Mouse (Mus musculus): ENCODE measurements around the gene Plxdc1.

DNA sequence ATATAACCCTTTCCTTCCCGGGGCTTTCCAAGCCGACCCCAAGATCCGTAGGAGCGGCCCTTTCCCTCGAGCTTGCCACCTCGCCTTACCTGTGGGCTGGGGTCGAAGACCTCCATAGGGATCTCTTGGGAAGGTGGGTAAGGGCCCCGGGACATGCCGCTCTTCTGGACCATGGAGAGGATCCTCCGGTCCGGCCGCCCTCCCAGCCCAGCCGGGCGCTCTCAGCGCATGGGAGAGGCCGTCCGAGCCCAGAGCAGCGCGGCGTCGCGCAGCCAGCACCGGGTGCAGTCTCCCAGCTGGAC, 36.0 kb upstream of the Plxdc1 start:
- TF ChIP-seq EP300 (optimal IDR thresholded peaks at IDR 0.05) (no peak), CTCF (IDR thresholded peaks at IDR 0.05; ENCODE audit: low read depth) (no peak)

Measured in stomach, postnatal 0 days (tissue).